Mouse (Mus musculus) naive thymus-derived CD4-positive, alpha-beta T cell, adult 2 months (primary cell): ENCODE data around the gene Exoc7.

ENCODE experiments used
- DNase-seq: peaks from one replicate; pipeline ENCODE4 v3.0.0-alpha.2; 2011; ENCODE audit warnings: low read depth

The Exoc7 gene

GRCm38 (mm10) chr11:116318719-116319659, 12.0 kb upstream of the Exoc7 start:
- peak; percentile 90 for DNase-seq

- no peak for DNase-seq
Observed at GRCm38 (mm10) chr11:116312359-116312758, 5.3 kb upstream of the Exoc7 start.

GRCm38 (mm10) chr11:116311169-116311568, 4.1 kb upstream of the Exoc7 start:
- DNase-seq: no peak

GRCm38 (mm10) chr11:116309601-116310000, 2.6 kb upstream of the Exoc7 start:
- DNase-seq: no peak

- DNase-seq: no peak
Observed at GRCm38 (mm10) chr11:116307762-116308531, 914 bp upstream of the Exoc7 start.

GRCm38 (mm10) chr11:116306126-116306982, 679 bp downstream of the Exoc7 start:
- peak; percentile 96 for DNase-seq

GRCm38 (mm10) chr11:116305423-116305822, 1.6 kb downstream of the Exoc7 start:
- no peak for DNase-seq

- DNase-seq: no peak
Observed at GRCm38 (mm10) chr11:116298621-116299020, 8.4 kb downstream of the Exoc7 start.

- DNase-seq: no peak
Observed at GRCm38 (mm10) chr11:116298221-116298620, 8.8 kb downstream of the Exoc7 start.

GRCm38 (mm10) chr11:116297017-116297416, 10.0 kb downstream of the Exoc7 start:
- DNase-seq: no peak

GRCm38 (mm10) chr11:116296191-116296734, 10.8 kb downstream of the Exoc7 start:
- DNase-seq: no peak

- DNase-seq: peak; percentile 71
Observed at GRCm38 (mm10) chr11:116294319-116294718, 12.7 kb downstream of the Exoc7 start.

- no peak for DNase-seq
Observed at GRCm38 (mm10) chr11:116293538-116294137, 13.4 kb downstream of the Exoc7 start.

- DNase-seq: no peak
Observed at GRCm38 (mm10) chr11:116292401-116292800, 14.6 kb downstream of the Exoc7 start.

GRCm38 (mm10) chr11:116290556-116290955, 16.5 kb downstream of the Exoc7 start:
- no peak for DNase-seq

GRCm38 (mm10) chr11:116287351-116287750, 19.7 kb downstream of the Exoc7 start:
- DNase-seq: no peak

GRCm38 (mm10) chr11:116285770-116286191, 21.3 kb downstream of the Exoc7 start:
- no peak for DNase-seq

- DNase-seq: no peak
Observed at GRCm38 (mm10) chr11:116283982-116284381, 23.1 kb downstream of the Exoc7 start.

GRCm38 (mm10) chr11:116282912-116283521, 24.0 kb downstream of the Exoc7 start:
- no peak for DNase-seq

GRCm38 (mm10) chr11:116282089-116282488, 24.9 kb downstream of the Exoc7 start:
- DNase-seq: no peak

GRCm38 (mm10) chr11:116281671-116282070, 25.4 kb downstream of the Exoc7 start:
- no peak for DNase-seq
